Mouse (Mus musculus) adrenal gland, postnatal 10 days (tissue): ENCODE measurements at regions not wholly inside any gene's neighbourhood (a gene's known extent, or its start where the extent isn't known, plus 50 kb on each side); places are given as distances from the start of the nearest gene placed in this dataset.
A peak's percentile ranks its signal among the peaks of the same experiment; 100 is the strongest.
"Not testable (repeated sequence)": the region's sequence is repeated elsewhere in the genome, so short reads cannot be mapped to it uniquely, and the experiment has no call there.

Experiments
- DNase-seq: peaks from one replicate; pipeline ENCODE4 v3.0.0; 2021; ENCODE audit warnings: mixed read lengths

DNA sequence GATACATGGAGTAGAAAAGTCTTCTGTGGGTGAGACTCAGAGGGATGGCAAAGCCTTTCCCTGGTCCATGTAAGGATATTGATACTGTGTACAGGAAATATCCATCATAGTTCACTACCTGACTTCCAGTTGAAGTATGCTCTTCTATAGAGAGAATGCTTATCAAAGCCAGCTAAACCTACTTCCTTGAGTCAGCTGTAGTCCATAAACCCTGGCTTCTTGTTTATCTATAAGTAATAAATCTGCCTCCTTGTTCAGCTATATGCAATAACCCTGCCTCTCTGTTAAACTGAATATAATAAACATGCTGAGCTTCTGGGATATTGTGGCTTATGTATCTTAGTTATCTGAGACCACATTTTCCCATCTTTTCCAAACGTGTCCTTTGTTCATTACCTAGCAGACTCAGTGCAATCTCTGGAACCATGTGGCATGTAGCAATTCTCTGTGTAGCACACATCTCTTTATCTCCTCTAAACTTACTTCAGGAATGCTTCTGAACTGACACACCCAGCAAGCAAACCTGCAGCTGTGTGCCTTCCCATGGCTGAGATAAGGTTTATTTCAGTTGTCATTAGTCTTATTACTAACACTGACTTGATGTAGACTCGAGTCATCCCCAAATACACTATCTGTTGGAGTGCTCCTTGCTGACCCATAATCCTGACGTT, 694.9 kb upstream of the Map3k7 start:
- no peak for DNase-seq

DNA sequence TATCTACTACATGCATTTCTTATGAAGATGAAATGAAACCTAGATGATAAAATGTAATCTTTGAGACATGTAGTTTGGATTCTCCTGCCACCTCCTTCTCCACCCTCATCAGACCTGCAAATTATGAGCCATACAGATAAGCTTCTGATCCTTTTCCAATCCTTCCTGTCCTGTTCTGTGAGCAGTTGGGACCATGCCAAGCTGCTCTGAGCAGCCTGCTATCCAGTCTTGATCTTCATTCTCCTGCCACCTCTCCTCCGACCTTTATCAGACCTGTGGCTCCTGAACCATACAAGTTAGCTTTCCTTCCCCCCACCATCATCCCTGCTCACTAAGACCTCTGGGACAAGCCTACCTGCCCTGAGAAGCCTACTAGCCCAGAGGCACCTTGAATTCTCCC, 689.8 kb upstream of the Map3k7 start:
- DNase-seq = no peak

DNA sequence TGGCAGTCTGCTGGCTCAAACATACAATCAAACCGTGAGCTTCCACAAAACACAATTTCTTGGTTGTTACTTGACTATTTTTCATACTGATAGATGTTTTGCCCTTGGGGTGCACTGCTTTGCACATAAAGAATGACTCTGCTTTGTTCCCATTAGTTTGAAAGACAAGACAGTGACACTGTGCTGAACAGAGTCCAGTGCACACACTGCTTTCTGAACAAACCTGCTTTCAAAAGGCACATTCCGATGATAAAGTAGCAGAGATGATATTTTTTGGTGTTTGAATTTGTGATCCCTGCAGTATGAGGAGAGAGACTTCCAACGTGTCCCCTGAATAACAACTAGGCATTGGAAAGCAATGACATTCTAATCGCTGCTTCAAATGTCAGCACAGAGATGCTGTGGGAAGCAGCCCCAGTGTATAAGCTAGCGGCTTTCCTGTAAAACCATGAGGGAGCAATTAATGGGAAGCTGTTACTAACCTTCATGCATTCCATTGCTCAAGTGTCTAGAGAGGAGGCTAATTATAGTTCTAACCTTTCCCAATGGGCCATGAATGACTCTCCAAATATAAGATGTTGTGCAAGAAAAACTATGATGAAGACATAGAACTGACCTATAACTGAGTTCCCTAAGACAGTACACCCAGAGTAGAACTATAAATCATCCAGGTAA, 673.5 kb upstream of the Map3k7 start:
- no peak for DNase-seq

DNA sequence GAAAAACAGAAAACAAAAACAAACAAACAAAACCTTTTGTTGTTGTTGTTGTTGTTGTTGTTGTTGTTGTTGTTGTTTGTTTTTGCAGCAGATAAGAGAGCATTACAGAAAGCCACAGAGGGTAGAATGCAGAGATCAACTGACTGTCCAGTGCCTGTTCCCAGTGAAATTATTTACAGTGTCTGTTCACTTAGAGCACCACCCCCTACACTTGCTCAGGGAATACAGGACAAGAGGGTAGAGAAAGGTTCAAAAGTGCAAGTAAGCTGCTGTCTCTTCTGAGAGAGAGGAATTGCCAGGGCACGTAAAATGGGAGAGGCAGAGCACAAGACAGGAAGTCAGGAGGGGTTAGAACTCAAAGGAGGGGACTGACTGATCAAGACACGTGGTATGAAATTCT, 670.1 kb upstream of the Map3k7 start:
- no peak for DNase-seq

DNA sequence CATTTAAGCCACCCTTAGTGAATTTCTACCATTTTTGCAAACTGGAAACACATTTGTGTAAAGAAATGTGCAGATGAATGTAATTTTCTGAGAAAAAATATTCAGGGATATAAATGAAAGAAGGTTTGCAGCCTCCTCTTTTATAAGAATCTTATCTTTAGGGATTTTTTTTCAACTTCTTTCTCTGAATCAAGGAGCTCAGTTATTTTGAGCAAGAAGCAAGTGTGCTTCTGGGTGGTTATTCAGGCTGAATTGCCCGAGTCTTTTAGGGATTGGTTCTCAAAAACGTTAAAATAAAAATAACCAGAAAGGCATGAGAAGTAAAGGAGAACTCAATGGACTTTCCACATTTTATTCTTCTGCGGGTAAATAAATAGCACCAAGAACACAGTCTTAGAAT, 666.0 kb upstream of the Map3k7 start:
- DNase-seq = no peak

DNA sequence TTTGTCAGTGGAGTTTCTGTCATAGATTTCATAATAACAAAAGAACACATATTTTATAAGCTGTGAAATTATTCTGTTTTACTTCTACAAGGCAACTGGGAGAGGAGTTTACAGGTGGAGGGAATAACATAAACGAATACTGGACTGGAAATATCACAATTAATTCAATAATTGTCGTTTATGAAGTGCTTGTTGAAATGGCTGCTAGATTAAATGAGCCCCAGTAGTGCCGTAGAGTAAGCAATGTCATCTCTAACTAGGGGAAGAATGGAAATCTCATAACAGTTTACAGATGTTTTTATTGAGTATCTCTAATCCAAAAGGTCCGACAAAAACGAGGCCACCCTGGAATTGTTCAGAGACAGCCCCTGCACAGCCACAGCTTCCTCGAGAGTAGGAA, 644.6 kb upstream of the Map3k7 start:
- no peak for DNase-seq

DNA sequence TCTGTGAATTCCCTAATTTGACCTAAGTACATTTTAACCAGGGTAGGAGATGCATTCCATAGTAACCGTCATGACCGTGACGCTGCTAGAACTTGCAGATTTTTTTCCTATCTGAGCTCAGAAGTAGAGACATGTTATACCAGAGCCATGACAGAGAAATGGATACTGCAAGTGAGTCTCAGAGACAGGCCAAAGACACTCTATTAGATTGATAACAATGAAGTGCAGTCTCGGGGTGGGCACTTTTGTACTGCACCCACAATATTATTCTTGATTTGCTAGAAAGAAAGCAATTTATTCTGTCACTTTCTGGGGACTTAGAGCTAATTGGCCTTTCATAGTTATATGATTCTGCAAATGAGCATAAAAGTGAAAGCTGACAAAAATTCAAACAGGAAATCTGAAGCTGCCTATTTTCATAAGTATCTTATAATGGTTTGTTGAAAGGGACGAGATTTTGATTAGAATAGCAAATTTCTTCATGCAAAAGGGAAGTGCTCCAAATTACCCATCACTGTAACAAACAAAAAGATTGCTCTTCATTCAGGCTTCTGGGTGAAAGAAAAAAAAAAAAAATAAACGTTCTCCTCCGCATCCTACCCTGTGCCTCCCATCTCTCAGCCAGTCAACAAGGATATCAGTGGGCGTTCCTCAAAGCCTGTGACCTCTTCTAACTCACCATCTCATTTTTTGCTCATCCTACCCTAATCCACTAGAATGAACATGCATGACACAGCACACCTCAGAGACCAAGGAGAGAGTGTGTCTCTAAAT, 643.0 kb upstream of the Map3k7 start:
- no peak for DNase-seq

DNA sequence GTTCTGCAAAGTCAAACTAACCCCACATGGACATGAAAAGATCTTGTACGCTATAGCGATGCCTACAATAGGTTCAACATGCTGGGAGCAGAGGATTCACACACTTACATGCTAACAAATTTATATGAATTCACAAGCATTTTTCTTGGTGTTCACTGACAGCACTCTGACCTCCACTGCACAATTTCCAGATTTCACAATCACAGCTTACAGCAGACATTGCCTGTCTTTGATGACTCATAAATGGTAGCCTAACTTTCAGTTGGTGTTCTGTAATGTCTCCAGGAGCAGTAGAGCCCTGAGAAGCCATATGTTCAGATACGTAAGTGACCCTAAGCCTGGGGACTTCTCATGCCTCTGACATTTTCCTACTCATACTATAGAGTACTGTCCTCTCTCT, 640.1 kb upstream of the Map3k7 start:
- DNase-seq = no peak

DNA sequence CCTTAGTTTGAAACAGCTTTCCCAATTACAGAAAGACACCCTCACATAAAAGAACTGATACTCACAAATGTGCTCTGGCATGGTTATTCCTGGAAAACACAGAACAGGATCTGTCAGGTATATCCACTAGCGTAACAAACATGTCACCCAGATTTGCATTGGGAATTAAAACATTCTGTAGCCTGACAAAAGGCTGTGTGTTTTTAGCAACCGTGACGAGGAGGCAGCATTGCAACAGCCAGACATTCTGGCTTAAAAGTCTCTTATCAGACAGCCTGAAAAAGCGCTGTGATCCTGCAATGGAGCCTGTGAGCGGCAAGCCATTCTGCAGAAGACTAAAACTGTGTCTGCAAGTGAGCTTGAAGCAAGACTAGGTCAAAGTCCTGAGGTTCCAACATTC, 635.1 kb upstream of the Map3k7 start:
- no peak for DNase-seq

DNA sequence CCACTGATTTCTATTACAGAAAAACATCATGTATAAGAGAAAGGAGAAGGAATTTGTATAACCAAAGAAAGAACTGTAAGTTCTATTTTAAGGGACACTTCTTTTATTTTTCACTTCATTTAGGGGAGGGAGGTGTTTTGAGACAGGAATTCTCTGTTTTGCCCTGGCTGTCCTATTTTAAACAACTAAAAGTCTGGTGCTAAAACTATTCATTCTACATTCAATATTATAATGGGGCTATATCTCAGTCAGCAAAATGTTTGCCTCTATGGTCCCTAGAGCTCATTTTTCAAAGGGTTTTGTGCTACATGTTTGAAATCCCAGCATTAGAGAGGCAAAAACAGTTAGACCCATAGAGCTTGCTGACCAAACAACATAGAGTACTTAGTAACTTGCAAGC, 632.8 kb upstream of the Map3k7 start:
- DNase-seq = no peak

DNA sequence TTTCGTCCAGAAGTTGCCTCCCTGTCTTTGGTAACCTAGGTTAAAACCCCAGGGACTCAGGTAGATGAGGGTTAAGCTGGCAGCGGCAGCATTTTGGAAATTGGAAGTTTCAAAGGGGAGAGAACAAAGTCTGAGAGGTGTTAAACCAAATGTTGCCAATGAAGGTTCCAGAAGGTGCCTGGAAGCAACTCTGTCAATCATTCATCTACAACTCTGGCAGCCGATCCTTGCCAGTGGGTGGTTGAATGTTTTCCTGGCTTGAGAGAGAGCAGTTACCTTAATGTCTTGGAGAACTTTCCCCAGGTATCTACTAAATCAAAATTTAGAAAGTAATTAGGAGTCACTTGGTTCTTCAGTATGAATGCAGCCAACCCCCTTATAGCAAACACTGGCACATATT, 628.2 kb upstream of the Map3k7 start:
- DNase-seq = no peak

DNA sequence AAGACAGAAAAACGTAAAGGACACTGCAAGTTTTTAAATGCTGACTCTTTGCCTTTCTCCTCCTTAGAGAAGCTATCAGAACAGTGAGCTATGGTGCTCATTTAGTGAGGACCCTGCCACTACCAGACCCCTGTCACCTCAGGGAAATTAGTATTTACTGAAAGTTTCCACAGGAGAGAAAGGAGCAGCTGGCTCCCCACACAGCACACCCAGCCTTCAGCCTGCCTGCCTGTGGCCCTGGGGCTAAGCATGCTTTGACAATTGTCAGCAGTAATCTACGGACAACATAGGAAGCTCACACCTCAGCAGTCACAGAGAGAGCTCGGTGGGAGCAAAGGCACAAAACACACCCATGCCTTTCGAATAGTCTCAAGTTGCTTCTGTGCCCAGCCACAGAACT, 625.9 kb upstream of the Map3k7 start:
- no peak for DNase-seq

DNA sequence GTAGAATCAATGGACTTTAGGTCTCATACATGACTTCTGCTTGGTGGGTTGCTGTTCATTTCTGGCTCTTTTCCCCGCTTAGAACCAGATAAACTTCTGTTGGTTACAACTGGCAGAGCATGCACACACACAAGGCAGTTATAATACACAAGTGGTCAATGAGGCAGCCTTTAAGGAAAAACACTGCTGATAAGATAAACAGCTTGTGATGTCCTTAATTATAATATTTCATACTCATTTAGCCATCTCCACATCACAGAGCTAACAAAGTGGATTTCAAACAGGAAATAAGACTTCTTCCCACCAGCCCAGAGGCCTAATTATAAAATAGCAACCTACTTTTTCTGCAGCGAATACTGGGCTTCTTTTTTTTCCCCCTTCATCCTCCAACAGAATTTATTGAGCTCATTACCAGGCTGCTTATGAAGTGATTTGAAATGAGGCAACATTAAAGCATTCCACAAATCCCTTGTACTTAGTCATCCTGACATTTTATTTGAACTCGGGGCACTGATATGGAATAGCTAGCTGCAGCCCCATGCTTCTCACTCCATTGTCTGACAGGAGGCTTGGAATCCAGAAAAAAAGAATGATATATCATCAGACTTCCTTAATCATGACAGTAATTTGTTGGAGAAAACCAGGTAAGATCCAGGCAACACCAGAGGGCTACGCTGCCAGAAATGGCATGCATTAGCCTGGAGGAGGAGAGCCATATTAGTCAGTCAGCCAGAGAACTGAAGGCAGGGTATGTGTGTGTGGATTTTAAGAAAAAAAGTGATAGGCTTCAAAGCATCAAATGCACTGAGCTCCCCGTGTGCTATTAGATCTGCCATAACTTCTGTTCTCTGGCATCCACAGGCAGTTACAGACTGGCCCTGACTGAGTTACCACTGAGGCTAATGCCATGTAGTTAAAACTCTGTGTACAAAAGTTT, 620.3 kb upstream of the Map3k7 start:
- no peak for DNase-seq

DNA sequence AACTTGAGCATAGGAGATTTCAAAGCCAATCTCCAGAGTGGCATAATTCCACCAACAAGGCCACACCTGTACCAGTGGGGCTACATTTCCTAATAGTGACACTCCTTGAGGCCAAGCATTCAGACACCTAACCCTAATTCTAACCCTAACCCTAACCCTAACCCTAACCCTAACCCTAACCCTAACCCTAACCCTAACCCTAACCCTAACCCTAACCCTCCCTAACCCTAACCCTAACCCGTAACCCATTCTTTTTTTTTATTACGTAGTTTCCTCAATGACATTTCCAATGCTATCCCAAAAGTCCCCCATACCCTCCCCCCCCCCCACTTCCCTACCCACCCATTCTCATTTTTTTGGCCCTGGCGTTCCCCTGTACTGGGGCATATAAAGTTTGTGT, 609.9 kb upstream of the Map3k7 start:
- not testable (repeated sequence) for DNase-seq

DNA sequence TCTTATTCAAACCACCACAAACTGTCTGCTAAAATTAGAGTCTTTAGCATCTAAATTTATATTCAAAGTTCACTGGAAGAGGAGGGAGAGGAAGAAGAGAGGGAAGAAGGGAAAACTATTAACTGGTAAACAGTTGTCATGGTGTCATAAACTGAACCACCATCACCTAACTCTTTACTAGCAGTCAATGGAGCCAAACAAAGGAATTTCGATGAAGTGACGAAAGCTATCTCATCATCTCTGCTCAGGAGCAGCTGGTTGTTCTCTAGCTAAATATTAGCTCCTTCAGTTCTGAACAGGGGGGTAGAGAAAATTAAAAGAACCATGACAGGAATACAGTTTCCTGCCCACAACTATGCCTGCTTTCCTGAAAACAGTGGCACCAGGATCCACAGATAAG, 608.9 kb upstream of the Map3k7 start:
- no peak for DNase-seq

DNA sequence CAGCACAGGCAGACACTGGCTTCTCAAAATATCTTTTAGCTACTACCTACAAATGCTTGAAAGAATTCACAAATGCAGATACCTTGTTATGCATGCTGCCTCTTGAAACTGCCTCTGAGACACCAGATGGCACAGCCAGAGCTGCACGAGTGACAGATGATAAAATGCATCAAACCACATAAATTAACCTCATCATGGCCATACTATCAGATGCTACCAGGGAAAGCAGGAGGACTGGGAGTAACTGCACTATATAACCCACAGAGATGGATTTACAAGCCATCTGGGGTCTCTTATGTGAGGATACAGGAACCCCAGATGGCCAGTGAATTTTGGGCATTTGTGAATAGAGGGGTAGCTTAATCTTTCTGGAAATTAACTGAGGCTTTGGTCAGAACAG, 597.7 kb upstream of the Map3k7 start:
- no peak for DNase-seq

DNA sequence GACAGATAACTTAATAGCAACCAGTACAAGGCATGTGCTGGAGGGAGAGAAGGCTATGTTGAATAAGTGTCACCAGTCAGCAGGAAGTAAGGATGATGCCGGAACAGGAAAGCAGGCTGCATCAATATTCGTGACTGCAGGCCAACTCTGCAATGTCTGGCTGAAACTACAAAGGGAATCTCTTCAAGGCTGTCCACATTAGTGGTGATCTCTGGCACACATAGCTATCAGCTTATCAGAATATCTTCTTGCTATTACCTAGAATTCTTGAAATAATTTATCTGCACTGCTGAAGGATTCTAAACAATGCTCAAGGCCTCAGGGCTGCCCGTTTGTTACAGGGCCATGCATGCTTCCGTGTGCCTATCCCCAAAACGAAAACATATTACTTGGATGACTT, 596.9 kb upstream of the Map3k7 start:
- peak; percentile 20 for DNase-seq

DNA sequence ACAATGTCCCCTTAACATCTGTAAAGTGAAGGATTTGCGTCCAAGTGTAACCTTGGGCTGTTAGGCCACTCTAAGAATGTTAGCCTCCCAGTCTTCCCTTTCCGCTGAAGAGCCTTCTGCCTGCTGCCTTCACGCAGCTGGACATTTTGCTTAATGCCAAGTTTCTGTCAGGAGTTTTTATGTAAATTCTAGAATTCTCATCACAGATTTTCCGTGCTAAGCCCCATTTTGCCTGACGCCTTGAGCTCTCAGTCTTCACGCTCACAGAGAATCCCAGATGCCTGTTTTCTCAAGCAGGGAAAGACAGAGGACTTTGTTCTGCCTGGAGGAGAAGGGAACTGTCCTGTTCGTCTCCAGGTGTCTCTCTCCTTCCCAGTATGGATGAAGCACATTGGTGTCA, 593.8 kb upstream of the Map3k7 start:
- no peak for DNase-seq

DNA sequence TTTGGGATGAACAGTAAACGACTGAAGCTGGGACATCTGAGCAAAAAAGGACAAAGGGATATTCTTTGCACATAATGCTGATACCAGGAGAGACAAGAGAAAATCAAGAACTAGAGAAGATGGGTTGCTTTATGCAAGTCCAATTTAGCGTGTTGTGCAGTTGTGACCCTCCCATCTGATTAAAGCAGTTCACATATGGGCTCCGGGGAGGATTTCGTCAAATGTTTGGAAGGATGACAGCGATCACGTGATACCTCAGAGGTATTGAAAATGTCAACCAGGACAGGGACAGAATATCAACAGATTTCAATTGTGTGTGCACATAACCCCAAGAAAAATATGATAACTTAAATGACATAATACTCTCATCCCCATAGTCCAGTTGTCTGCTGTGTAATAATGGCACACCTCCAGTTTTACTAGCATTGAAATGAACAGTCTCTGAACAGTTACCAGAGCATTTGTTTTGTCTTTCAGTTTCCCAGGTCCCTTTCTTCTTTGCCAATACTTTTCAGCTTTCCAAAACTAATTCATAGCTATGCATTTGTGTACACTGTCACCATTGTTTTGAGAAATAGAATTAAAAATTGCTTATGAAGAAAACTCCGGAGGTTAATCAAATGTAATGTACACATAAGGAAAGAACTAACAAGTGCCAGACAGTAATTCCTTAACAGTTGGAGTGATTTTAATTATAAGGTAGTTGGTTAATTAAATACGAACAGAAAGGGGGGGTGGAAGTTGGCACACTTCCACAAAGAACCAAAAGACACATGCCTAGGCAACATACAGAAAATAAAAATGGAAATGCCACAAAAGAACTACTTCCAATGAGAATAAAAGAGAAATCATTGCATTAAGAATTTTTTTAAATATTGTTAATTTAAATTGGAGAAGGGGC, 582.6 kb upstream of the Map3k7 start:
- no peak for DNase-seq

DNA sequence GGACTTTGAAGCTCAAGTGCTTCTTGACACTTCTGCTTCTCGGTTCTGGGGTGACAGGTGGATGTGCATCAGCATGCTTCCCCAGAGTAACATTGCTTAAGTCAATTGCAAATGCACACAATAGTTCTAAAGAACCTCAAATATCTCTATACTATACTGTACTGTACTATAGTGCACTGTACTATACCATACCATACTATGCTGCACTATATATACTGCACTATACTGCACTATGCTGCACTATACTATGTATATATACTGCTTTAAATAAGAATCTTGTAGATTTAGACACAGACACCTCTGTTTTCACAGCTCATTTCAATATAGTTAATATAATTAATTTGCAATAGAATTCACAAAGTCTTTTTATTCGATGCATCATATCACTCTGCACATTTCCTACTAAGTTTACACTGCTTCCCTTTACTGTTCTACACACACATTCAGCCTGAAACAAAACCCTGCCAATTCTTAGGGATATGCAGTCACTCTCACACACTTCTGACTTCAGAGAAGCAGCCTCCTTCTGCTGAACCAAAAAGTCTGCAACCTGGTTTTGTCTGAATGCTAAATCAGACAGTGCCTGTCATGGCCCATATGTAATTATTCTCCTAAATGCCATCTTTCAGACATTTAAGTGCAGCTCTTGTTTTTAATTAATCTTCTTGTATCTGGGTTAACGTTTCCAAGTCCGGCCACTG, 570.8 kb upstream of the Map3k7 start:
- DNase-seq = no peak

DNA sequence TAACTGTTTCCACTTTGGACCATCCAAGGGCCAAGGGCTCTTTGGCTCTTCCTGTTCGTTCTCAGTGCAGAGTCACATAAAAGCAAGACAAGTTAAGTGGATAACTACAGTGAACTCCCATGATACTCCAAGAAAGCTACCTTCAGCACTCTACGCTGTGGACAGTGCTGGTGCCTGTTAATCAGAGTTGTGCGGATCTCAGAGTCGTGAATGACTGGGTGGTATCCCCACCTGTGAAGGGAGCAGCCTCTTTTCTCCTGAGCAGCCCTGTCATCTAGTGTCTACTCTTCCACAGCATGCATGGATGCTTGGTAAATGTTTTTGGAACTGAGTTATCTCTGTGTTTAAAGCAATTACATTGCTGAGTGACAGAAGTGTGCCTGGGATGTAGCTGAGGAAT, 568.4 kb upstream of the Map3k7 start:
- DNase-seq = no peak
